Mouse (Mus musculus): ENCODE measurements around the gene Alg9.

Gene Alg9

GRCm38 (mm10) chr9:50774991-50775612 lies at the start of gene Alg9, which contains the start of gene 1110032A03Rik:
Gene Alg9 (plus strand): TSS chr9:50775019.
Gene 1110032A03Rik (minus strand): TSS chr9:50775520.
- DNase-seq (ENCODE audit: extremely low read depth, low read depth): peak; percentile 75

GRCm38 (mm10) chr9:50725921-50726590 lies 48.8 kb upstream of the Alg9 start:
- no peak for DNase-seq (ENCODE audit: extremely low read depth, low read depth)

GRCm38 (mm10) chr9:50727171-50727924 lies 47.5 kb upstream of the Alg9 start:
- DNase-seq (ENCODE audit: extremely low read depth, low read depth): no peak

- no peak for DNase-seq (ENCODE audit: extremely low read depth, low read depth)
Measured at GRCm38 (mm10) chr9:50727925-50728651, 46.7 kb upstream of the Alg9 start.

- DNase-seq (ENCODE audit: extremely low read depth, low read depth): no peak
Measured at GRCm38 (mm10) chr9:50729600-50729999, 45.2 kb upstream of the Alg9 start.

GRCm38 (mm10) chr9:50732560-50732959 lies 42.3 kb upstream of the Alg9 start:
- no peak for DNase-seq (ENCODE audit: extremely low read depth, low read depth)

- peak; percentile 43 for DNase-seq (ENCODE audit: extremely low read depth, low read depth)
Measured at GRCm38 (mm10) chr9:50734989-50735388, 39.8 kb upstream of the Alg9 start.

GRCm38 (mm10) chr9:50738914-50739870 lies 35.6 kb upstream of the Alg9 start, which contains the start of gene Dixdc1:
Gene Dixdc1 (minus strand): TSS chr9:50739517.
- DNase-seq (ENCODE audit: extremely low read depth, low read depth): peak; percentile 77

GRCm38 (mm10) chr9:50740867-50741784 lies 33.7 kb upstream of the Alg9 start:
- DNase-seq (ENCODE audit: extremely low read depth, low read depth): no peak

GRCm38 (mm10) chr9:50742261-50742660 lies 32.6 kb upstream of the Alg9 start:
- no peak for DNase-seq (ENCODE audit: extremely low read depth, low read depth)

- DNase-seq (ENCODE audit: extremely low read depth, low read depth): no peak
Measured at GRCm38 (mm10) chr9:50742744-50743143, 32.1 kb upstream of the Alg9 start.

- DNase-seq (ENCODE audit: extremely low read depth, low read depth): no peak
Measured at GRCm38 (mm10) chr9:50745806-50746205, 29.0 kb upstream of the Alg9 start.

GRCm38 (mm10) chr9:50746214-50746677 lies 28.6 kb upstream of the Alg9 start, which contains the start of gene 2310030G06Rik:
Gene 2310030G06Rik (minus strand): TSS chr9:50746536.
- no peak for DNase-seq (ENCODE audit: extremely low read depth, low read depth)

GRCm38 (mm10) chr9:50750706-50751105 lies 24.1 kb upstream of the Alg9 start:
- DNase-seq (ENCODE audit: extremely low read depth, low read depth): no peak

- no peak for DNase-seq (ENCODE audit: extremely low read depth, low read depth)
Measured at GRCm38 (mm10) chr9:50751323-50751722, 23.5 kb upstream of the Alg9 start, which contains the start of gene Cryab. Gene Cryab (plus strand): TSS chr9:50751325.

- DNase-seq (ENCODE audit: extremely low read depth, low read depth): no peak
Measured at GRCm38 (mm10) chr9:50752054-50752602, 22.7 kb upstream of the Alg9 start, which contains the start of gene Hspb2. Gene Hspb2 (minus strand): TSS chr9:50752354.

- DNase-seq (ENCODE audit: extremely low read depth, low read depth): no peak
Measured at GRCm38 (mm10) chr9:50752784-50753615, 21.8 kb upstream of the Alg9 start.

- DNase-seq (ENCODE audit: extremely low read depth, low read depth): no peak
Measured at GRCm38 (mm10) chr9:50753947-50754346, 20.9 kb upstream of the Alg9 start.
